Mouse (Mus musculus): ENCODE measurements around the gene Calm3.

DNA sequence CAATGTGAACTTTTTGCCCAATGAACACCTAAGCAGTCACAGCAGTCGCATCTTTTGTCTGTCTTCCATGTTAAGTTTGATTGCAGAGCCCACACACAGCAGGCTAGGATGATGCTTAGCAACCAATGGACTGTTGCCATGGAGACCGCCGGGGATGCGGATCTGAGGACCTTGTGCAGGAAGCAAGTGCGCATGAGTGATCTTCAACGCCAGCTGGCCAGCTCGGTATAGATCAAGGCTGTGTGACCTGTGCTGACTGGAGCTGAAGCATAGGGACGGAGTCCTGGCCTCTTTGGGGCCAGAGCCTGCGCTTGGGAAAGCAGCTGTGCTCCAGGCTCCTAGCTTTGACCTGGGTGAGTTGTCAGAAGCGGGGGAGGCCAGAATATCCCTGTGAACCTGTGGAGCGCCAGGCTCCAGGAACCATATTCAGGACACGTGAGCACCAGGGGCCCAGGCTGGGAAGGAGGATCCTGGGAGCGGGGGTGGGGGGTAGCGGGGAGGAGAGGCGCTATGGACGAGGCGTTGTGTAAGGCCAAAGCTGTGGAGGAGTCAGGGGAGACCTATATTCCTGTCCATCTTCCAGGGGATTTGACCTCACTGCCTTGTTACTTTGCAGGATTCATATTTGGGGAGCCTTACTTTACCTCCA, 35.7 kb upstream of the Calm3 start, which contains the start of gene Pnmal1:
- TF ChIP-seq CTCF (conservative IDR thresholded peaks at IDR 0.05; ENCODE audit: insufficient read depth, insufficient read length, low read depth, low read length) (no peak), POLR2A (IDR thresholded peaks at IDR 0.05; ENCODE audit: low read depth, low read length) (no peak)
